Mouse (Mus musculus) intestine, embryonic 14.5 days (tissue): ENCODE data around the gene Rbm44. TPM values are rescaled to one million over a fixed set of nuclear protein-coding genes. Genes with fewer than 3 reads are reported as not detected.

ENCODE experiments used
- ATAC-seq: fragments of 200-750 bp; cut with Nextera tagmentation; replicated peaks from 2 replicates; pipeline ENCODE4 v1.8.0; 2017; ENCODE audit warnings: low read depth, moderate number of reproducible peaks, moderate TSS enrichment, moderate library complexity; ENCODE audit not compliant: low FRiP score, low TSS enrichment
- DNase-seq: peaks from one replicate; pipeline ENCODE4 v3.0.0-alpha.2; 2018; ENCODE audit warnings: low spot score
- H3K27ac ChIP-seq: fragments of 300-500 bp; sonication (generic); 2 replicates; pipeline ENCODE4 v1.5.1; 2014; ENCODE audit warnings: low read depth, mild to moderate bottlenecking, control low read depth
- H3K27me3 ChIP-seq: fragments of 300-500 bp; sonication (generic); replicated peaks from 2 replicates; pipeline ENCODE4 v1.6.1; 2014; ENCODE audit warnings: low read length, control low read depth; ENCODE audit not compliant: control insufficient read depth, insufficient read depth
- H3K36me3 ChIP-seq: fragments of 300-500 bp; sonication (generic); 2 replicates; pipeline ENCODE4 v1.6.1; 2014; ENCODE audit warnings: low read length, control low read depth; ENCODE audit not compliant: control insufficient read depth, insufficient read depth
- H3K4me1 ChIP-seq: fragments of 300-500 bp; sonication (generic); replicated peaks from 2 replicates; pipeline ENCODE4 v1.6.1; 2014; ENCODE audit warnings: low read length, control low read depth, mixed read lengths; ENCODE audit not compliant: control insufficient read depth, insufficient read depth
- H3K4me2 ChIP-seq: fragments of 300-500 bp; sonication (generic); 2 replicates; pipeline ENCODE4 v1.6.1; 2014; ENCODE audit warnings: low read length
- H3K4me3 ChIP-seq: fragments of 300-500 bp; sonication (generic); 2 replicates; pipeline ENCODE4 v1.5.1; 2014; ENCODE audit warnings: low read depth, low read length, control low read depth, mixed read lengths
- H3K9ac ChIP-seq: fragments of 300-500 bp; sonication (generic); 2 replicates; pipeline ENCODE4 v1.6.1; 2014; ENCODE audit warnings: mild to moderate bottlenecking, low read length
- H3K9me3 ChIP-seq: fragments of 300-500 bp; sonication (generic); 2 replicates; pipeline ENCODE4 v1.6.1; 2016; ENCODE audit warnings: low read length, control low read depth; ENCODE audit not compliant: control insufficient read depth
- WGBS: fragments of 180-500 bp; shearing (Covaris S2); extraction: QIAGEN DNeasy Blood & Tissue Kit; methylation state at CpG from one replicate; pipeline ENCODE4 v1.1.7; 2014; 5-methylcytosine and 5-hydroxymethylcytosine counted together
- polyA plus RNA-seq: library from polyadenylated mRNA; unstranded; fragments of >200 nt; fragmentation: Nextera tagmentation; extraction: Ambion mirVana; gene quantifications from 2 replicates; pipeline ENCODE4 v1.2.1, GENCODE M21; 2014

The Rbm44 gene
- 0.94 and 1.3 TPM in 2 replicates for polyA plus RNA-seq

DNA sequence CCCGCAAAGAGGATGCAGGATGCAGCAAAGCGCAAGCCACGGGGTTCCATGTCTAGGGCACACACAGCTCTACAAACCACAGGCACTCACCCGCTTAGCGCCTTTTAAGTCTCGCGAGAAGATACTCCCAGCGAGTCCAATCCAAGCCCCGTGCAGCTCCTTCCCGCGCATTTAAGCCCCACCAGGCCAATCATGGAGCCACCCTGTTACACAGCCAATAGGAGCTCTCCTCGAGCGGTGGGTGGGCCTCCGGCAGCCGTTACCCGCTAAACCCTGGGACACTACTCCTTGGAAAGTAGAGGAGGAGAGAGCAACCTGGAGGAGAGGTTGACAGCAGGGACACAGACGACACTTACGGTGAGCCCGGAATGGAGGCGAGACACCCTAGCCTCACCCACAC lies at the start of gene Rbm44:
Gene Rbm44 (plus strand): TSS at position 277 of the 400 bp plus-strand sequence.
- no peak within 1 kb of the TSS for H3K9ac ChIP-seq
- ATAC-seq, result no peak
- H3K27me3 ChIP-seq, result no peaks in the 10 kb centered on the region
- H3K9me3 ChIP-seq, result no peaks in the 10 kb centered on the region
- 68% methylated on average over 20 of the region's 20 CpGs for WGBS
- no peak within 1 kb of the TSS for H3K4me3 ChIP-seq
- H3K27ac ChIP-seq, result no peak within 1 kb of the TSS
- no peak within 1 kb of the TSS for H3K4me2 ChIP-seq
- DNase-seq, result no peak
- no peaks in the 10 kb centered on the region for H3K36me3 ChIP-seq
- H3K4me1 ChIP-seq, result no peaks in the 10 kb centered on the region

- no peak overlapping the region for H3K27ac ChIP-seq
- no peak overlapping the region for H3K9ac ChIP-seq
- 57% methylated on average over 3 of the region's 3 CpGs for WGBS
- H3K36me3 ChIP-seq, result no peaks in the 10 kb centered on the region
- H3K4me1 ChIP-seq, result peaks cover 24% of the 10 kb centered on the region
- H3K4me2 ChIP-seq, result no peak overlapping the region
- no peak overlapping the region for H3K4me3 ChIP-seq
- no peaks in the 10 kb centered on the region for H3K27me3 ChIP-seq
- H3K9me3 ChIP-seq, result no peaks in the 10 kb centered on the region
- ATAC-seq (no peak; the same call in 1 of the 2 replicates), DNase-seq (no peak)
These were observed 49.6 kb upstream of the Rbm44 start for GRCm38 (mm10) chr1:91095258-91095657.

- H3K9me3 ChIP-seq, result no peaks in the 10 kb centered on the region
- 41% methylated on average over 1 of the region's 1 CpGs for WGBS
- DNase-seq (no peak), ATAC-seq (no peak)
- H3K36me3 ChIP-seq, result no peaks in the 10 kb centered on the region
- no peak overlapping the region for H3K4me3 ChIP-seq
- H3K4me2 ChIP-seq, result no peak overlapping the region
- H3K27me3 ChIP-seq, result no peaks in the 10 kb centered on the region
- H3K27ac ChIP-seq, result no peak overlapping the region
- H3K9ac ChIP-seq, result no peak overlapping the region
- H3K4me1 ChIP-seq, result peaks cover 24% of the 10 kb centered on the region
These were observed 49.0 kb upstream of the Rbm44 start for GRCm38 (mm10) chr1:91095853-91096252.

DNA sequence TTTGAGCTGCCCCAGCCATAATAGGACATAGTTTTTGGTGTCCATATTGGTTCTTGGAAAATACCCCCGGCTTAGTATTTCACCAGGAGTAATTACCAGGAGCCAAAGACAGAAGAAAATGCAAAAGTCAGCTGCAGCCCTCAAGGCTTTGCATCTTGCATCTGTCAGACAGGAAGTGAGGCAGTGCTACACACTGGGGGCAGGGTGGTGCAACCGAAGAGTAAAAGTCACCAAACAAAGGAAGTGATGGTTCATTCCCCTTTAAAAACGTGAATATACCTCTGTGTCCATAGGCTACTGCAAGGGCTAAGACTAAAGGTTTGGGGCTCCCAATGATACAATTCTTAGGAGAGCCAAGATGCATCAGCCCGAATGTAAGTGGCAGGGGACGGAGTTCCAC lies 48.4 kb upstream of the Rbm44 start:
- Histone ChIP-seq H3K9me3 (no peaks in the 10 kb centered on the region), H3K4me3 (no peak overlapping the region), H3K27ac (no peak overlapping the region), H3K36me3 (no peaks in the 10 kb centered on the region), H3K4me2 (no peak overlapping the region), H3K4me1 (peaks cover 24% of the 10 kb centered on the region), H3K9ac (no peak overlapping the region), H3K27me3 (no peaks in the 10 kb centered on the region)
- DNase-seq, result no peak
- WGBS, result 57% methylated on average over 5 of the region's 5 CpGs
- ATAC-seq, result no peak

DNA sequence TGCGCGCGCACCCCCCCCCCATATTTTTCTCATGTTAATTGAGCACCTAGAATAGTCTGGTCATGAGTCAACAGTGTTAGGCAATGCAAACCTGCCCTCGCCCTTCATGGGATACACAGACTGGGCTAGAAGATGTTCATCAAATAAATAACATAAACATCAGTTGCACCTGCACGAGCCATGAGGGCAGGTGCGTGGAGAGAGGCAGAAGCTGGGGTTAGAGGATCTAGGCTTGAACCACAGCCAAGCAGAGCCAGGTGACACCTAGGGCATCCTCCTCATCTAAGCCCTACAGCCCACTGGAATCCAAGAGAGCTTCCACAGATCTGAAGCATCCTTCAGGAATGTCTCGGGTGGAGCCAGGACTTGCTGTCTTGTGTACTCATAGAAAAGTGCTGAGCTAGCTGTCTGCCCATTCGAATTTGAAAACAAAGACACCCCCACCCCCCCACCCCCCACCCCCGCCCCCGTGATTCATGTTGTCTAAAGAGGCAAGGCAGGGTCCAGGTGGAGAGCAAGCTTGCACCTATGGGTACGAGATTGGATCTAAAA lies 47.5 kb upstream of the Rbm44 start:
- ATAC-seq (no peak), DNase-seq (no peak)
- Histone ChIP-seq H3K27ac (no peak overlapping the region), H3K4me1 (peaks cover 24% of the 10 kb centered on the region), H3K27me3 (no peaks in the 10 kb centered on the region), H3K4me3 (no peak overlapping the region), H3K9ac (no peak overlapping the region), H3K4me2 (no peak overlapping the region), H3K9me3 (no peaks in the 10 kb centered on the region), H3K36me3 (no peaks in the 10 kb centered on the region)
- WGBS, result 87% methylated on average over 11 of the region's 11 CpGs

DNA sequence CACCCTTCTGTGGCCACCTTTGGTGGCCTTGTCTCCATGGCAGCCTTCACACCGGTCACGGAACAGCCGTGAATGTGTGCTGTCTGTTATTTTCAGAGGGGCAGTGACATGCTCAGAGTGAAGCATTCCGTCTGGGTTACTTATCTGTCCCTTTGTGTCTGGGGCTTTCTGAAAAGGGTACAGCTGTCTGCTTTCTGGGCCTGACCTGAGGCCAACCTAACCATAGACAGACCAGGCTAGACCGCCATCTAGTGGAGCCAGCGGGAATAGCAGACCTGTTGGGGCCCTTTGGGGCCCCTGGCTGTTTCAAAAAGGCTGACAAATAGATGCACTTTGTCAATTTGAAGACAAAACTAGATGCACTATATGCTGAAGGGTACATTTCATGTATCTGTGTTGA lies 46.0 kb upstream of the Rbm44 start:
- no peak overlapping the region for H3K4me2 ChIP-seq
- no peak overlapping the region for H3K27ac ChIP-seq
- no peaks in the 10 kb centered on the region for H3K27me3 ChIP-seq
- ATAC-seq (0 out of 2 replicates have a peak, but pooled peaks have one; percentile 48), DNase-seq (peak; percentile 89)
- H3K4me1 ChIP-seq, result peaks cover 24% of the 10 kb centered on the region
- H3K9ac ChIP-seq, result no peak overlapping the region
- H3K9me3 ChIP-seq, result no peaks in the 10 kb centered on the region
- H3K36me3 ChIP-seq, result peaks cover 9% of the 10 kb centered on the region
- WGBS, result 7% methylated on average over 6 of the region's 6 CpGs
- H3K4me3 ChIP-seq, result no peak overlapping the region

DNA sequence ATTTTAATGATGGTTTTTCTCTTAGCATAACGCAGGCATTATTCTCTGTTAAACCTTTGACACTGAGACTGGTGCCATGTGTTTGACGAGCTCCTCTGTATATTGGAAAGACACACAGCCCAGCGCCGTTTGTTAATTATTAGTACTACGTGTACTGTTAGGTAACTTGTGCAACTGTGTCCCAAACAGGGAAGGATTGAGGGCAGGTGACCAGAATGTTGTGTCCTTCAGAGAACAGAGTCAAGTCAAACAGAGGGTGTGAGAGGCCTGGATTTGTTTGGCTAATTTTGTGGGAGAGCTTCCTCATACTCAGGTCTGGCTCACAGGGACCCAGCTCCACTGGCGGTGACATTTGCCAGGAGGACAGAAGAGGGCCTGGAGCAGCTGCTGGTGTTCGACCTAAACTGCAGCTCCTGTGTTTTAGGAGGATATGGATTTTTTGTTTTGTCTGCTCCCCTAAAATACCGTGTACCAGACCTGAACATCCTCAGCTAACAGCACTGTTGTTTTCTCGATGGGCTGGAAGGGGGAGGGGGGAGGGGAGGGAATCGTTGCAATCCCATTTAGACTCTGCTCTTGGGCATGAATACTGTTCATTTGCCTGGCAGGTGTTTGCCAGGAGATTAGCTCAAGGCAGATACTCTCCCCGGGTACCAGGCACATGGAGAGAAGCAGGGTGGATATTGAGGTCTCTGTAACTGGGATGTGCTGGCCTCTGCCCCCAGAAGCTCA lies 43.0 kb upstream of the Rbm44 start:
- no peak for DNase-seq
- no peak overlapping the region for H3K4me2 ChIP-seq
- no peaks in the 10 kb centered on the region for H3K27me3 ChIP-seq
- 70% methylated on average over 11 of the region's 11 CpGs for WGBS
- peaks cover 34% of the 10 kb centered on the region for H3K36me3 ChIP-seq
- H3K4me3 ChIP-seq, result no peak overlapping the region
- H3K4me1 ChIP-seq, result no peaks in the 10 kb centered on the region; the same call in 1 of the 2 replicates
- H3K9me3 ChIP-seq, result no peaks in the 10 kb centered on the region
- no peak overlapping the region for H3K27ac ChIP-seq
- H3K9ac ChIP-seq, result no peak overlapping the region
- no peak for ATAC-seq

GRCm38 (mm10) chr1:91103366-91103983 lies 41.4 kb upstream of the Rbm44 start:
- Histone ChIP-seq H3K27ac (no peak overlapping the region), H3K27me3 (no peaks in the 10 kb centered on the region), H3K4me3 (no peak overlapping the region), H3K4me1 (no peaks in the 10 kb centered on the region; the same call in 1 of the 2 replicates), H3K9me3 (no peaks in the 10 kb centered on the region), H3K9ac (no peak overlapping the region), H3K4me2 (no peak overlapping the region), H3K36me3 (peaks cover 46% of the 10 kb centered on the region)
- ATAC-seq (no peak), DNase-seq (no peak)
- 92% methylated on average over 15 of the region's 15 CpGs for WGBS
